Mouse (Mus musculus): ENCODE results near the gene Wipi2. TPM values are rescaled to one million over a fixed set of nuclear protein-coding genes. Genes with fewer than 3 reads are reported as not detected.

The Wipi2 gene
- polyA plus RNA-seq, 1 experiment = 60.6 TPM

DNA sequence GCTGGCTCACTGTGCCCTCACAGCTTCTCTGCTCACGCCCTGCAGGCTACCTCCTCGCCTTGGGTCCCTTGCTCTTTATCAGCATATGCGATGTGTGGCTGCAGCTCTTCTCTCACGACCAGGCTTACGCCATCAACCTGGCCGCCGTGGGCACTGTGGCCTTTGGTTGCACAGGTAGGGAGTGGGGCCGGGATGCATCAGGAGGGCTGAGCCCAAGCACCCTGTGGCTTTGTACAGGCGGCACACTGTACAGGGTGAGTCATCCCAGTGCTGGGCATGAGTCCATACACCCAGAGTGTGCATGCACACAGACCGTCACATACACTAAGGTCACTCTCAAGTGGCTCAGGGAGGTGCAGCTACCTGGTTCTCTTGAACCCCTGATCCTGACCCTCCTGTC, 86.5 kb downstream of the Wipi2 start:
- Histone ChIP-seq H3K4me3 (ENCODE audit: control insufficient read depth, low read depth, low read length) (no peak overlapping the region), H3K36me3 (ENCODE audit: control insufficient read depth, insufficient read depth, low read length) (no peaks in the 10 kb centered on the region), H3K27me3 (ENCODE audit: control insufficient read depth, insufficient read depth, low read length) (no peaks in the 10 kb centered on the region), H3K4me1 (ENCODE audit: control insufficient read depth, insufficient read depth, low read length) (no peaks in the 10 kb centered on the region), H3K27ac (ENCODE audit: control insufficient read depth, insufficient read depth, low read depth, low read length) (no peak overlapping the region)
- TF ChIP-seq POLR2A (IDR thresholded peaks at IDR 0.05; ENCODE audit: control insufficient read depth, low read depth, low read length) = no peak
- peak; percentile 2; the same call in 1 of the 2 replicates for TF ChIP-seq CTCF (IDR thresholded peaks at IDR 0.05; ENCODE audit: control insufficient read depth, insufficient read depth, insufficient replicate concordance, low read depth, low read length)

- Histone ChIP-seq H3K27me3 (ENCODE audit: control insufficient read depth, insufficient read depth, low read length) (no peaks in the 10 kb centered on the region), H3K4me1 (ENCODE audit: control insufficient read depth, insufficient read depth, low read length) (no peaks in the 10 kb centered on the region), H3K36me3 (ENCODE audit: control insufficient read depth, insufficient read depth, low read length) (no peaks in the 10 kb centered on the region), H3K4me3 (ENCODE audit: control insufficient read depth, low read depth, low read length) (no peak overlapping the region), H3K27ac (ENCODE audit: control insufficient read depth, insufficient read depth, low read depth, low read length) (no peak overlapping the region)
- TF ChIP-seq POLR2A (IDR thresholded peaks at IDR 0.05; ENCODE audit: control insufficient read depth, low read depth, low read length) (no peak), CTCF (IDR thresholded peaks at IDR 0.05; ENCODE audit: control insufficient read depth, insufficient read depth, insufficient replicate concordance, low read depth, low read length) (no peak)
Measured at GRCm38 (mm10) chr5:142715059-142715458, 87.6 kb downstream of the Wipi2 start.

DNA sequence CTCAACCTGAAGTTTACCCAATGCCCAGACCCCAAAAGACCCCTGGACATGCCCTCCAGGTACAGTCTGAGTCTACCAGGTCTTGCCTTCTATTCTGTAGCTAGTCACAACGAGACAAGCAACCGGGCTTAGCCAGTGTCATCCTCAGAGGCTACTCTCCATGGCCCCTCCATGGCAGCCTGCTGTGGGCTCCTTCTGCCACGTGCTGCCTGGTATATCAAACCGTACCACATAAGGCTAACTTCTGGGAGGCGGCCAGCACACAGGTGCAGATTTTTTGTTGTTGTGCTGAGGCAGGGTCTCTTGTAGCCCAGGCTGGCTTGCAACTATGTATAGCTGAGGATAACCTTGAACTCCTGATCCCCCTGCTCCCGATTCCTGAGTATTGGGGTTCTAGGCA, 88.6 kb downstream of the Wipi2 start:
- Histone ChIP-seq H3K4me3 (ENCODE audit: control insufficient read depth, low read depth, low read length) (no peak overlapping the region), H3K27me3 (ENCODE audit: control insufficient read depth, insufficient read depth, low read length) (no peaks in the 10 kb centered on the region), H3K4me1 (ENCODE audit: control insufficient read depth, insufficient read depth, low read length) (peaks cover under 1% of the 10 kb centered on the region; the same call in 1 of the 2 replicates), H3K27ac (ENCODE audit: control insufficient read depth, insufficient read depth, low read depth, low read length) (no peak overlapping the region), H3K36me3 (ENCODE audit: control insufficient read depth, insufficient read depth, low read length) (no peaks in the 10 kb centered on the region)
- no peak for TF ChIP-seq POLR2A (IDR thresholded peaks at IDR 0.05; ENCODE audit: control insufficient read depth, low read depth, low read length)
- TF ChIP-seq CTCF (IDR thresholded peaks at IDR 0.05; ENCODE audit: control insufficient read depth, insufficient read depth, insufficient replicate concordance, low read depth, low read length) = no peak

DNA sequence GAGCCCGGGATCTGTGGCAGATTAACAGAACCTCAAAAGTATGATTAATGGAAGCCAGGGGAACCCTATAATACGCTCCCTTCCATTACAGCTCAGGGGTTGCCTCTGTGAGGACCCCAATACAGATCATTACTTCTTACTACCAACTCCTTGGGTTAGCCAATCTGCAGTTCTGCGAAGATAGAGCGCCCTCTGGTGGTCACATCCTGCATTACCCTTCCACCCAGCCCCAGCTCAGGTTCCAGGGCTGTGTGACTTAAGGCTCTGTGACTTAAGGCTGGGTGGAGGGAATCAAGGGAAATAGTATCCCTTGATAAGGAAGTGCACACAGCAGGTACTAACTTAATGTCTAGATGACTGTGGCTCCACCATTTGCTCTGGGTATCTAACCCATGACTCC, 90.5 kb downstream of the Wipi2 start:
- Histone ChIP-seq H3K4me3 (ENCODE audit: control insufficient read depth, low read depth, low read length) (no peak overlapping the region), H3K36me3 (ENCODE audit: control insufficient read depth, insufficient read depth, low read length) (no peaks in the 10 kb centered on the region), H3K4me1 (ENCODE audit: control insufficient read depth, insufficient read depth, low read length) (peaks cover 10% of the 10 kb centered on the region), H3K27ac (ENCODE audit: control insufficient read depth, insufficient read depth, low read depth, low read length) (no peak overlapping the region), H3K27me3 (ENCODE audit: control insufficient read depth, insufficient read depth, low read length) (no peaks in the 10 kb centered on the region)
- TF ChIP-seq CTCF (IDR thresholded peaks at IDR 0.05; ENCODE audit: control insufficient read depth, insufficient read depth, insufficient replicate concordance, low read depth, low read length) (peak; percentile 97), POLR2A (IDR thresholded peaks at IDR 0.05; ENCODE audit: control insufficient read depth, low read depth, low read length) (no peak)

DNA sequence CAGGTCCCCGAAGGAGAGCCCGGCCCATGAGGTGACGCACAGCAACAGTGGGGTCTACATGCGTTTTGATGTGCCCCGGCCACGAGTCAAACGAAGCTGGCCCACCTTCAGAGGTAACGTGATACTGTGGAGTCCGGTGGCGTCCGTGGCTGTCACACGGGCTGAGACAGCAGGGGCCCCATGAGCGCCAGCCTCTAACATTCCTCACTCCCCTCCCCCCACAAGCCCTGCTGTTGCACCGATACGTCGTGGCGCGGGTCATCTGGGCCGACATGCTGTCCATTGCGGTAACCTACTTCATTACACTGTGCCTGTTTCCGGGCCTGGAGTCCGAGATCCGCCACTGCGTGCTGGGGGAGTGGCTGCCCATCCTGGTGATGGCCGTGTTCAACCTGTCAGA, 91.0 kb downstream of the Wipi2 start:
- TF ChIP-seq POLR2A (IDR thresholded peaks at IDR 0.05; ENCODE audit: control insufficient read depth, low read depth, low read length) (no peak), CTCF (IDR thresholded peaks at IDR 0.05; ENCODE audit: control insufficient read depth, insufficient read depth, insufficient replicate concordance, low read depth, low read length) (no peak)
- no peak overlapping the region for H3K4me3 ChIP-seq (ENCODE audit: control insufficient read depth, low read depth, low read length)

DNA sequence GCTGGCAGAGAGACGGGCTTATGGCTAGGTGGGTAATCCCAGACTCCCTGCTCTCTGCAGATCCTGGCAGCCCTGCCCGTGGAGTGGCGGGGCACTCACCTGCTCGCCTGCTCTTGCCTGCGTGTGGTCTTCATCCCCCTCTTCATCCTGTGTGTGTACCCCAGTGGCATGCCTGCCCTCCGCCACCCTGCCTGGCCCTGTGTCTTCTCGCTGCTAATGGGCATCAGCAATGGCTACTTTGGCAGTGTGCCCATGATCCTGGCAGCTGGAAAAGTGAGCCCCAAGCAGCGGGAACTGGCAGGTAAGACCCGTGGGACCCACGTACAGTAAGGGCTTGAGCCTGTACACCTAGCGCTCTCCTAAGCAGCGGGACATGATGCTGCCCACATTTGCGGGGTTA, 92.4 kb downstream of the Wipi2 start:
- Histone ChIP-seq H3K27me3 (ENCODE audit: control insufficient read depth, insufficient read depth, low read length) (no peaks in the 10 kb centered on the region), H3K36me3 (ENCODE audit: control insufficient read depth, insufficient read depth, low read length) (no peaks in the 10 kb centered on the region), H3K4me3 (ENCODE audit: control insufficient read depth, low read depth, low read length) (no peak overlapping the region), H3K4me1 (ENCODE audit: control insufficient read depth, insufficient read depth, low read length) (peaks cover 13% of the 10 kb centered on the region), H3K27ac (ENCODE audit: control insufficient read depth, insufficient read depth, low read depth, low read length) (no peak overlapping the region)
- TF ChIP-seq POLR2A (IDR thresholded peaks at IDR 0.05; ENCODE audit: control insufficient read depth, low read depth, low read length) = no peak
- TF ChIP-seq CTCF (IDR thresholded peaks at IDR 0.05; ENCODE audit: control insufficient read depth, insufficient read depth, insufficient replicate concordance, low read depth, low read length) = no peak

More for the DNA sequence above, 91.0 kb downstream of the Wipi2 start:
- H3K4me1 ChIP-seq (ENCODE audit: control insufficient read depth, insufficient read depth, low read length) = peaks cover 10% of the 10 kb centered on the region
- H3K36me3 ChIP-seq (ENCODE audit: control insufficient read depth, insufficient read depth, low read length) = no peaks in the 10 kb centered on the region
- no peaks in the 10 kb centered on the region for H3K27me3 ChIP-seq (ENCODE audit: control insufficient read depth, insufficient read depth, low read length)
- H3K27ac ChIP-seq (ENCODE audit: control insufficient read depth, insufficient read depth, low read depth, low read length) = no peak overlapping the region

Other genes starting within 250 kb of the Wipi2 start
- 16.8 and 17.0 TPM in 2 replicates for gene Foxk1, start 226.2 kb upstream of the Wipi2 start, polyA plus RNA-seq (2012; rRNA removed)
- 11.7 and 13.4 TPM in 2 replicates for gene Ap5z1, start 163.8 kb upstream of the Wipi2 start, polyA plus RNA-seq (2012; rRNA removed)
- 139 and 155 TPM in 2 replicates for gene Papolb, start 97.6 kb upstream of the Wipi2 start, polyA plus RNA-seq (2012; rRNA removed)
- 38.0 and 38.2 TPM in 2 replicates for gene Radil, start 76.6 kb upstream of the Wipi2 start, polyA plus RNA-seq (2012; rRNA removed)
- 19.6 and 25.6 TPM in 2 replicates for gene Mmd2, start 18.9 kb upstream of the Wipi2 start, polyA plus RNA-seq (2012; rRNA removed)
- 0.53 and 0.67 TPM in 2 replicates for gene Slc29a4, start 64.8 kb downstream of the Wipi2 start, polyA plus RNA-seq (2012; rRNA removed)
- gene Tnrc18, start 190.0 kb downstream of the Wipi2 start, polyA plus RNA-seq (2012; rRNA removed) = 35.9 and 39.9 TPM in 2 replicates